Mouse (Mus musculus) thymus, postnatal 0 days (tissue): ENCODE measurements around the gene Uck2. TPM values are rescaled to one million over a fixed set of nuclear protein-coding genes. Genes with fewer than 3 reads are reported as not detected.

Experiments used
- DNase-seq: peaks from one replicate; pipeline ENCODE4 v3.0.0-alpha.2; 2015; ENCODE audit warnings: low spot score
- polyA plus RNA-seq: library from polyadenylated mRNA; unstranded; fragments of >200 nt; fragmentation: Nextera tagmentation; extraction: Ambion mirVana; gene quantifications from 2 replicates; pipeline ENCODE4 v1.2.1, GENCODE M21; 2015

Uck2 gene
- polyA plus RNA-seq, 1 experiment from 2014 or later = 165 TPM

GRCm38 (mm10) chr1:167259702-167260101 lies 25.4 kb downstream of the Uck2 start:
- DNase-seq = no peak

- no peak for DNase-seq
Measured at GRCm38 (mm10) chr1:167256724-167257302, 28.3 kb downstream of the Uck2 start.

- no peak for DNase-seq
Measured at GRCm38 (mm10) chr1:167253579-167253978, 31.5 kb downstream of the Uck2 start.

DNA sequence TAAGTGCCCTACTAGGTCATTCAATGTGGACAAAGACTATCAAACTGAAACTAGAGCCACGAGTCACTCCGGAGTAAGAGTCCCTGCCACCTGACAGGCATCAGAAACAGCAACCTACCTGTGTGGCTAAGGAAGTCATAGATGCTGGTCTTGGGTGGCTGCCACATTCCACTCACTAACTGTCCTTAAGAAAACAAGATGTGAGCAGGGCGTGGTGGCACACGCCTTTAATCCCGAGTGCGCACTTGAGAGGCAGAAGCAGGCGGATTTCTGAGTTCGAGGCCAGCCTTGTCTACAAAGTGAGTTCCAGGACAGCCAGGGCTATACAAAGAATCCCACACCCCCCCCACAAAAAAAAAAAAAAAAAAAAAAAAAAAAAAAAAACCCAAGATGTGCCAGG lies 35.2 kb downstream of the Uck2 start:
- no peak for DNase-seq

DNA sequence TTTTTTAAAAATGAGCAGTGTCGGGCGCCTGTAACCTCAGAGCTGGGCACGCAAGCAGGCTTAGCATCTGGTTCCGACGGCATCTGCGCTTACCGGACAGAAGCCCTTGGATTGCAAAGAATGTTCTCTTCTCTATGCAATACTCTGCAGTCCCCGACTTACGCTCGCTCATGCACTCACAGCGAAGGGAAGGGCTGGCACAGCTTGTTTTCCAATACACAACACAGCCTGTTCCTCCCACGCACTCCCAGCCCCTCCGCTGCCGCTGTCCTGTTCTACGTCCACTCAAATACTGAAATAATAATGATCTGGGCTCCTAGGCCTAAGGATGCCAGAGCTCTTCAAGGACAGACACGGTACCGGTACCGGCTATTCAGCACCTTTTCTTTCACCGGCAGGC lies 35.9 kb downstream of the Uck2 start:
- DNase-seq = no peak

DNA sequence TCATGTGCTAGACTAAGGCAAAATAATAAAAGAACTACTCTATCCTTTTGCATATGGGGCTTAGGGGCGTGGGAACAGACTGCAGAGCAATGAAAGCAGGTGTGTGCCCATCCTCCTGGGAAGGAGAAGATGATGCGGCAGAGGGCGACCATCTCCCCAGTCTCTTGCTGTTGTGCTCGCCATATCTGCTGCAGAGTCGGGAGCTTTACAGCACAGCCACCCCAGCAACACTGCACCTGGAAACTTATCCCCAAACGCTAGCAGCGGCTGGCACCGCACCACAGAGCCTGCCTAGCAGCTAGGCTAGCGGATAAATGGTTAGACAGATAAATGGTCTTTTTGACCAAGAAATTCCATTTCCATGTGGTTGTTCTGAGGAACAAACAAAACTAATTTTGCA lies 37.2 kb downstream of the Uck2 start:
- peak; percentile 43 for DNase-seq

DNA sequence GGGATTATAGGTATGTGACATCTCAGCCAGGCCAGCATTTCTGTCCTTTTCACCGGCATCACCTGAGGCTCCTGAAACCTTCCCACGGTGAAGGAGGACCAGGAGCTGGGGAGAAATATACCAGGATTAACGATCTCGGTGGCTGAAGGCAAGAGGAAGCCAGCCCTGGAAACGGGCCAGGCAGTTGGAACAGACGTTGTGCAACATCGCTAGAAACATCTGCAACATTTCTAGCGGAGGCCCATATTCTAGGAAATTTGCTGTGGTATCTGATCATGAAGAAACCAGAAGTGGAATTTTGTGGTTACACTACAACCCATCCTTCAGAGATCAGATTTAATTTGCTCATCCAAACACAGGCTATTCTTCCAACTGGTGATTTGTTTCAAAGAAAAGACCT lies 38.1 kb downstream of the Uck2 start:
- DNase-seq = peak; percentile 23

- DNase-seq = no peak
Measured at GRCm38 (mm10) chr1:167246275-167246674, 38.8 kb downstream of the Uck2 start.

DNA sequence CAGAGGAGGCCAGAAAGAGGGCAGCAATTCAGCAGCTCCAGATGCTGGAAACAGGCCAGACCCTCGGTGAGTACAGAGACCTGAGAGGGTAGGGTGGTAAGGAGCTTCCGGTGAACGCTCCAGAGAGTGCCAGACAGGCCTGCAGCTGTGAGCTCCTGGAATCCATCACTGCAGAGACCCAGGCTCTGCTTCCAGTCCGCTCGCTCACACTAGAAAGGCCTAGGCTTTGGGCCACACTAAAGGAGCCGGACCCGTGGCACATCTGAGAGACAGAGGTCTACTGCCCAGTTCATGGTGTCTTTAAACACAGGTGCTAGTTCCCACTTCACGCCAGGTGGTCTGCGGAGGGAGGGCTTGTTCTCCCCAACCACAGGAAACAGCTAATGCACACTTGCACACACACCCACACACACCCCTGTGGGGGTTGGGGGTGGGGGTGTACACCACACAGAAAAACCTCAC lies 39.9 kb downstream of the Uck2 start:
- peak; percentile 85 for DNase-seq

- peak; percentile 89 for DNase-seq
Measured at GRCm38 (mm10) chr1:167242191-167242681, 42.9 kb downstream of the Uck2 start.

- DNase-seq = no peak
Measured at GRCm38 (mm10) chr1:167241487-167241886, 43.6 kb downstream of the Uck2 start.

DNA sequence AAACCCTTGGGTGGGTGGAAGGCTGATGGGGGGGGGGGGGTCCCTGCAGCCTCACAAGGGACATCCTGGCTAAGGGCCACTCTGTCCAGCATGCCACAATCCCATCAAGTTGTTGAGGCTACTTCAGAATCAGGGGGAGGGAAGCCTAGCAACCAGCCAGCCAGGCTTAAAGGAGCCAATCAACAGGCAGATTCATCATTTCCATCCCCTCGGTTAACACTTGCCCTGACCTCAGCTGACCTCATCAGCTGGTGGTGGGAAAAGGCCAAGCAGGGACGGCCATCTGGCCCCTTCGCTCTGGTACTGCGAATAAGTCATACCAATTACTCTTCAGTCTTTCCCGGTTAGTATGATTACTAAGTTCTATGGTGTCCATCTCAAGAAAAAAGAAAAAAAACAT lies 44.8 kb downstream of the Uck2 start:
- no peak for DNase-seq

DNA sequence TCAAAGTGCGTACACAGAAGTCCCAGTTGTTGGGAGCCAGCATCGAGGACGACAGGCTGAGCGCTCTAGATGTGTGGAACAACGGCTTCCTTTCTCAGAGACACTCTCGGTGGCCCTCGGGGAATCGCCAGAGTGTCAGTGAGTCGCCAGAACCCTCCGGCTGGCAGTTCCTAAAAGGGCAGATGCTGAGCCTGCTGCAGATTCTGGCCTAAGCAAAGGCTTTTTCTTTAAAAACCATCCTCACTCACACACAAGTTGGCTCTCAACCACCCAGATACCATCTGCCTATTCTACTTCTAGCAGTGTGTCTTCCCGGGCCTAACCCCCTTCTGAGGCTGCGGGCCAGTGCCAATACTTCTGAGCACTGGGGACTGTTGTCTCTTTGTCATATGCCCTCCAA lies 45.2 kb downstream of the Uck2 start:
- DNase-seq = no peak

DNA sequence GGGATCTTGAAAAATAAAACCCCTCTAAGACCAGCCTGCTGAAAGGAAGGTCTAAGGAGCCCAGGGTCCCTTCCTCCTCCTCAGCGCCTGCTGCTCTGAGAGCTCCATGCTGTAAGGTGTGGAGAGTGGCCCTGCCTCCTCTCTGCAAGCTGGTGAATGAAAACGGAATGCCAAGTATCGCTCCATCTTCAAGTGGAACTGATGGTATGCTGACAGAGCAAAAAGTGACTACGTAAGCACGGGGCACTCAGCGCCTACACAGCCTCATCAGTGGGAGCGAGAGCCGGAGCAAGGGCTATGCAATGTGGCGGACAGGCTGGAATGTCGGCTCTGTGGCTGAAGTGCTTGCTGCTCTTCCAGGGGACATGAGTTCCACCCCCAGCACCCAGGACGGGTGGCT lies 47.3 kb downstream of the Uck2 start:
- no peak for DNase-seq

GRCm38 (mm10) chr1:167236790-167237189 lies 48.3 kb downstream of the Uck2 start:
- no peak for DNase-seq

DNA sequence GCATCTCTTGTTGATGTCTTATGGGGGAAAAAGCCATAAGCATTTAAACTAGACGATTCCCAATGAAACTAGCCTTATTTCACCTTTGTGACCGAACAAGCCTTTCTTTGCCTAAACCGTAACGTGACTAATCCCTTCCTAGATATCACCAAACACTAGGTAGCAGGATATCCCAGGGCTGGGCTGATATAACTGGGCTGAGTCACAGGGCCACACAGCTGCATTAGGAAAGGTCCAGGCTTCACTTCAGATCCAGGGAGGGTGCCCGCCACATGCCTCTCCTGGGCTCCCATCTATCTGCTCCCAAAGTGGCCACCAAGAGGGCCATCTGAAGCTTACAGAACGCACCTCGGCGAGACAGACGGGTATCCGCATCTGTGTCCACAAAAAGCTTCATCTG lies 50.8 kb downstream of the Uck2 start:
- DNase-seq = no peak

GRCm38 (mm10) chr1:167232918-167233317 lies 52.2 kb downstream of the Uck2 start:
- no peak for DNase-seq

DNA sequence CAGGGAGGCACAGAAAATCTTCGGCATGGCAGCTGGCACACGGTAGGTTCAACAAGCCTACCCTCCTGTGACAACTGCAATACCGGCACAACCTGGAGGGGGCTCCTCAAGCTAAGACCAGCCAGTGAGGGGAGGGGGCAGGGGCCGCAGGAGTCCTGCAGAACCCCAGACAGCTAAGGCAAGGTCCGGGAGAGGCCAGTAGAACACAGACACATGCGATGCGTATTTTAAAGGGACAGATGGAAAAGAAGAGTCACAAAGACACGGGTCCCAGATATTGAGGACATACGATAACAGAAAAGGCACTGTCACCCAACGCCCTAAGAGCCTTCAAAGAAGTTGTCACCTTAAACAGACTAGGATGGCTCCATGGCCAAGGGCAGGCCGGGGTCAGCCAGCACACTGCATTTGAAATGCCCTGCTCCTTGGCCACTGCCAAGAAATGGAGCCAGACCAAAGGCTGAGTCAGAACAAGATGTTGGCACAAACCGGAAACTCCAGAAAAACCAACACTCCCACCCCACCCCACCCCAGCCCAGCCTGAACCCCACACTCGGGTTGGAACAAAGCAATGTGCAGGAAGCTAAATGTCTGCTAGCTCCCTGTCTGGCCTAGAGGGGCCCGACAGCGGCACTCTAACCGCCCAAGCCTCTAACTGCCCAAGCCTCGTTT lies 53.4 kb downstream of the Uck2 start:
- DNase-seq = peak; percentile 43

- DNase-seq = peak; percentile 19
Measured at GRCm38 (mm10) chr1:167230930-167231611, 54.0 kb downstream of the Uck2 start.

DNA sequence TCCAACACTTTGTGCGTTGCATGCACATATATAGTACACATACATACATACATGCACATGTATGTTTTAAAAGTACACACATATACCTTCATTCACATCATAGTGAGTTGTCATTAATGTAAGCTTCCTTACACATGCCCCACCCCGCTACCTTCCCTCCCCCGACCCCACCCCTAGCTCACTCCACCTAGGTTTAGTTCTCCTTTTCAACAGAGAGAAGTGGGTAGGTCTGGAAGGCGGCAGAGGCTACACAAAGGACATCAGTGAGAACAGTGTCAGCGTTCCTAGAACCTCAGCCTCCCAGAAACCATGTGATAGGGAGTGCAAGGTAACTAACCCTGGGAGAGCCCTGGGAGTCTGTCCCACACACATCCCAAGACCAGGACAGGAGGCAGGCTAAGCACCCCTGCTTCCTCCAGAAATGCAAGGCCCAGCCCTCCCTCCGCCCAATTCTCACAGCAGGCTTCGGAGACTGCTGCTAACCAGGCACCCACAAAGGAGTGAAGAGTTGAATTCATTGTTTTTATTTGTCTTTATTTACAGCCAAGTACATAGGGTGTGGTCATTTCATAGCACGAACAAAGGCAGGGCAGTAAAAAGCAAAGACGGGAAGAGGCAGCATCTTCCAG lies 62.6 kb downstream of the Uck2 start:
- no peak for DNase-seq

DNA sequence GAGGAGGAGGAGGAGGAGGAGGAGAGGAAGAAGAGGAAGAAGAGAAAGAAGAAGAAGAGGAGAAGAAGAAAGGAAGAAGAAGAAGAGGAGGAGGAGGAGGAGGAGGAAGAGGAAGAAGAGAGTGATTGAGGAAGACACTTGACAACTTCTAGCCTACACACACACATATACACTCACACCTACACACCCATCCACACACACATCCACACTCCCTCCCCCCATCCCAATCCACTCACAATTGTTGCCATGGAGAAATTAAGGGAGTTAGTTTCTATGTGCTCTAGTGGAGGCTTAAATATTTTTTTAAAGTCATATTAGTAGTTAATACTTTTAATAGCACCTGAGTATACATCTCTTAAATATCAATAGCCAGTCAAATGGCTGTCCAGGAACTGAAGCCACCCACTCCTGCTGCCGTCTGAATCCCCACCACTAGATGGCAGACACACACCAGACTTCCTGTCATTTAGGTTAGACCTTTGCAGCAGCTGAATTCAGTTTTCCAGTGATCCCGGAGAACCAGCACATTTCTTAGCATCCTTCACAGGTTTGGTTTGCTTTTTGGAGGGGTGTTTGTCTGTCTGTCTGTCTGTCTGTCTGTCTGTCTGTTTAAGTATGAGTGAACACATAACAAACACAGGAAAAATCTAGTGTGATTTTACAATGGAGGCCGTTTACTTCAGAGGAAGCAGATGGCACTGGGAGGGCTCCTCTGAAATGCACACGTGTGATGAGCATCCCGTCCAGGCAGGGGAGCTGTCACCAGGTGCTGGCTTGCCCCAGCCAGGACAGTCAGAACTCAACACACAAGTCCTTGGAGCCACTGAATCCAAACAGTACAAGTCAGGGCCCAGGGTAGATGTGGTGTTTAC lies 64.6 kb downstream of the Uck2 start:
- peak; percentile 82 for DNase-seq
